Mouse (Mus musculus): Measurements from ENCODE around the gene Dusp3. TPM values are rescaled to one million over a fixed set of nuclear protein-coding genes. Genes with fewer than 3 reads are reported as not detected.

The Dusp3 gene
- polyA plus RNA-seq (2015; fragmentation: Nextera tagmentation; extraction: Ambion mirVana) = 39.6 and 39.7 TPM in 2 replicates

GRCm38 (mm10) chr11:101986913-101987312, at the start of gene Dusp3:
Gene Dusp3, minus strand, starts transcription at chr11:101987013.
- Histone ChIP-seq H3K4me1 (ENCODE audit: insufficient read depth, low read length) (peaks cover 33% of the 10 kb centered on the region), H3K9me3 (ENCODE audit: low read length) (no peaks in the 10 kb centered on the region), H3K4me2 (replicated peaks; ENCODE audit: low read depth, low read length) (no peak within 1 kb of the TSS), H3K36me3 (ENCODE audit: insufficient read depth, low read length) (no peaks in the 10 kb centered on the region), H3K9ac (replicated peaks; ENCODE audit: low read length) (no peak within 1 kb of the TSS), H3K27ac (ENCODE audit: low read length) (no peak within 1 kb of the TSS), H3K4me3 (ENCODE audit: low read length) (no peak within 1 kb of the TSS), H3K27me3 (ENCODE audit: insufficient read depth, low read length) (peaks cover 2% of the 10 kb centered on the region; the same call in 1 of the 2 replicates)
- ATAC-seq (ENCODE audit: low FRiP score, low TSS enrichment) = no peak
- 94% methylated on average over 3 of the region's 3 CpGs for WGBS

GRCm38 (mm10) chr11:102036336-102036735, 49.5 kb upstream of the Dusp3 start:
- no peak overlapping the region for H3K4me2 ChIP-seq (replicated peaks; ENCODE audit: low read depth, low read length)
- H3K36me3 ChIP-seq (ENCODE audit: insufficient read depth, low read length) = no peaks in the 10 kb centered on the region
- H3K27me3 ChIP-seq (ENCODE audit: insufficient read depth, low read length) = peaks cover 4% of the 10 kb centered on the region; the same call in 1 of the 2 replicates
- H3K9me3 ChIP-seq (ENCODE audit: low read length) = 0 out of 2 replicates have a peak, but pooled peaks cover 2% of the 10 kb centered on the region
- 83% methylated on average over 7 of the region's 7 CpGs for WGBS
- no peak overlapping the region for H3K9ac ChIP-seq (replicated peaks; ENCODE audit: low read length)
- no peak overlapping the region for H3K4me3 ChIP-seq (ENCODE audit: low read length)
- peaks cover 4% of the 10 kb centered on the region; the same call in 1 of the 2 replicates for H3K4me1 ChIP-seq (ENCODE audit: insufficient read depth, low read length)
- no peak for ATAC-seq (ENCODE audit: low FRiP score, low TSS enrichment)
- H3K27ac ChIP-seq (ENCODE audit: low read length) = no peak overlapping the region

GRCm38 (mm10) chr11:102035456-102035960, 48.7 kb upstream of the Dusp3 start:
- WGBS = 80% methylated on average over 5 of the region's 5 CpGs
- Histone ChIP-seq H3K9ac (replicated peaks; ENCODE audit: low read length) (no peak overlapping the region), H3K4me2 (replicated peaks; ENCODE audit: low read depth, low read length) (no peak overlapping the region), H3K36me3 (ENCODE audit: insufficient read depth, low read length) (no peaks in the 10 kb centered on the region), H3K4me3 (ENCODE audit: low read length) (no peak overlapping the region), H3K27ac (ENCODE audit: low read length) (no peak overlapping the region), H3K4me1 (ENCODE audit: insufficient read depth, low read length) (peaks cover 4% of the 10 kb centered on the region; the same call in 1 of the 2 replicates), H3K9me3 (ENCODE audit: low read length) (0 out of 2 replicates have a peak, but pooled peaks cover under 1% of the 10 kb centered on the region), H3K27me3 (ENCODE audit: insufficient read depth, low read length) (peaks cover 4% of the 10 kb centered on the region; the same call in 1 of the 2 replicates)
- no peak for ATAC-seq (ENCODE audit: low FRiP score, low TSS enrichment)

GRCm38 (mm10) chr11:102034887-102035286, 48.1 kb upstream of the Dusp3 start:
- Histone ChIP-seq H3K27ac (ENCODE audit: low read length) (no peak overlapping the region), H3K9ac (replicated peaks; ENCODE audit: low read length) (no peak overlapping the region), H3K9me3 (ENCODE audit: low read length) (no peaks in the 10 kb centered on the region), H3K4me2 (replicated peaks; ENCODE audit: low read depth, low read length) (no peak overlapping the region), H3K36me3 (ENCODE audit: insufficient read depth, low read length) (no peaks in the 10 kb centered on the region), H3K4me3 (ENCODE audit: low read length) (no peak overlapping the region), H3K4me1 (ENCODE audit: insufficient read depth, low read length) (peaks cover 7% of the 10 kb centered on the region; the same call in 1 of the 2 replicates), H3K27me3 (ENCODE audit: insufficient read depth, low read length) (peaks cover 4% of the 10 kb centered on the region; the same call in 1 of the 2 replicates)
- ATAC-seq (ENCODE audit: low FRiP score, low TSS enrichment) = no peak
- WGBS = 78% methylated on average over 8 of the region's 8 CpGs

GRCm38 (mm10) chr11:102033055-102033591, 46.3 kb upstream of the Dusp3 start:
- Histone ChIP-seq H3K9ac (replicated peaks; ENCODE audit: low read length) (no peak overlapping the region), H3K27me3 (ENCODE audit: insufficient read depth, low read length) (peaks cover 8% of the 10 kb centered on the region; the same call in 1 of the 2 replicates), H3K4me2 (replicated peaks; ENCODE audit: low read depth, low read length) (no peak overlapping the region), H3K36me3 (ENCODE audit: insufficient read depth, low read length) (no peaks in the 10 kb centered on the region), H3K9me3 (ENCODE audit: low read length) (no peaks in the 10 kb centered on the region), H3K27ac (ENCODE audit: low read length) (no peak overlapping the region), H3K4me1 (ENCODE audit: insufficient read depth, low read length) (peaks cover 6% of the 10 kb centered on the region; the same call in 1 of the 2 replicates), H3K4me3 (ENCODE audit: low read length) (no peak overlapping the region)
- no peak for ATAC-seq (ENCODE audit: low FRiP score, low TSS enrichment)
- WGBS = 93% methylated on average over 12 of the region's 12 CpGs

GRCm38 (mm10) chr11:102031149-102031548, 44.3 kb upstream of the Dusp3 start:
- WGBS = 89% methylated on average over 7 of the region's 7 CpGs
- no peak for ATAC-seq (ENCODE audit: low FRiP score, low TSS enrichment)
- Histone ChIP-seq H3K4me1 (ENCODE audit: insufficient read depth, low read length) (peaks cover 19% of the 10 kb centered on the region), H3K36me3 (ENCODE audit: insufficient read depth, low read length) (no peaks in the 10 kb centered on the region), H3K4me3 (ENCODE audit: low read length) (no peak overlapping the region), H3K9me3 (ENCODE audit: low read length) (no peaks in the 10 kb centered on the region), H3K4me2 (replicated peaks; ENCODE audit: low read depth, low read length) (no peak overlapping the region), H3K27ac (ENCODE audit: low read length) (no peak overlapping the region), H3K27me3 (ENCODE audit: insufficient read depth, low read length) (peaks cover 10% of the 10 kb centered on the region; the same call in 1 of the 2 replicates), H3K9ac (replicated peaks; ENCODE audit: low read length) (no peak overlapping the region)

GRCm38 (mm10) chr11:102029966-102030365, 43.2 kb upstream of the Dusp3 start:
- no peak overlapping the region for H3K4me3 ChIP-seq (ENCODE audit: low read length)
- no peaks in the 10 kb centered on the region for H3K9me3 ChIP-seq (ENCODE audit: low read length)
- no peaks in the 10 kb centered on the region for H3K36me3 ChIP-seq (ENCODE audit: insufficient read depth, low read length)
- H3K27me3 ChIP-seq (ENCODE audit: insufficient read depth, low read length) = peaks cover 18% of the 10 kb centered on the region
- no peak overlapping the region for H3K27ac ChIP-seq (ENCODE audit: low read length)
- H3K9ac ChIP-seq (replicated peaks; ENCODE audit: low read length) = no peak overlapping the region
- ATAC-seq (ENCODE audit: low FRiP score, low TSS enrichment) = no peak
- 34% methylated on average over 7 of the region's 7 CpGs for WGBS
- H3K4me1 ChIP-seq (ENCODE audit: insufficient read depth, low read length) = peaks cover 27% of the 10 kb centered on the region
- no peak overlapping the region for H3K4me2 ChIP-seq (replicated peaks; ENCODE audit: low read depth, low read length)

GRCm38 (mm10) chr11:102029304-102029703, 42.5 kb upstream of the Dusp3 start:
- no peak overlapping the region for H3K27ac ChIP-seq (ENCODE audit: low read length)
- H3K4me2 ChIP-seq (replicated peaks; ENCODE audit: low read depth, low read length) = no peak overlapping the region
- no peaks in the 10 kb centered on the region for H3K36me3 ChIP-seq (ENCODE audit: insufficient read depth, low read length)
- no peak for ATAC-seq (ENCODE audit: low FRiP score, low TSS enrichment)
- 71% methylated on average over 4 of the region's 4 CpGs for WGBS
- H3K9me3 ChIP-seq (ENCODE audit: low read length) = no peaks in the 10 kb centered on the region
- no peak overlapping the region for H3K4me3 ChIP-seq (ENCODE audit: low read length)
- H3K4me1 ChIP-seq (ENCODE audit: insufficient read depth, low read length) = peaks cover 27% of the 10 kb centered on the region
- no peak overlapping the region for H3K9ac ChIP-seq (replicated peaks; ENCODE audit: low read length)
- H3K27me3 ChIP-seq (ENCODE audit: insufficient read depth, low read length) = peaks cover 21% of the 10 kb centered on the region

- no peak for ATAC-seq (ENCODE audit: low FRiP score, low TSS enrichment)
- Histone ChIP-seq H3K27ac (ENCODE audit: low read length) (peak within 1 kb of the TSS; percentile 50; the same call in 1 of the 2 replicates), H3K27me3 (ENCODE audit: insufficient read depth, low read length) (peaks cover 28% of the 10 kb centered on the region)
Observed at GRCm38 (mm10) chr11:102028087-102028816, 41.4 kb upstream of the Dusp3 start, which contains the start of gene Mpp3. Gene Mpp3, minus strand, starts transcription at chr11:102028461.

More at GRCm38 (mm10) chr11:102028087-102028816, 41.4 kb upstream of the Dusp3 start, which contains the start of gene Mpp3:
- Histone ChIP-seq H3K4me1 (ENCODE audit: insufficient read depth, low read length) (peaks cover 27% of the 10 kb centered on the region), H3K4me2 (replicated peaks; ENCODE audit: low read depth, low read length) (peak within 1 kb of the TSS; percentile 96), H3K36me3 (ENCODE audit: insufficient read depth, low read length) (no peaks in the 10 kb centered on the region), H3K9ac (replicated peaks; ENCODE audit: low read length) (peak within 1 kb of the TSS; percentile 75), H3K9me3 (ENCODE audit: low read length) (no peaks in the 10 kb centered on the region), H3K4me3 (ENCODE audit: low read length) (peak within 1 kb of the TSS; percentile 63)
- WGBS = 76% methylated on average over 6 of the region's 6 CpGs
